Mouse (Mus musculus): Measurements from ENCODE around the gene Gpr62.

DNA sequence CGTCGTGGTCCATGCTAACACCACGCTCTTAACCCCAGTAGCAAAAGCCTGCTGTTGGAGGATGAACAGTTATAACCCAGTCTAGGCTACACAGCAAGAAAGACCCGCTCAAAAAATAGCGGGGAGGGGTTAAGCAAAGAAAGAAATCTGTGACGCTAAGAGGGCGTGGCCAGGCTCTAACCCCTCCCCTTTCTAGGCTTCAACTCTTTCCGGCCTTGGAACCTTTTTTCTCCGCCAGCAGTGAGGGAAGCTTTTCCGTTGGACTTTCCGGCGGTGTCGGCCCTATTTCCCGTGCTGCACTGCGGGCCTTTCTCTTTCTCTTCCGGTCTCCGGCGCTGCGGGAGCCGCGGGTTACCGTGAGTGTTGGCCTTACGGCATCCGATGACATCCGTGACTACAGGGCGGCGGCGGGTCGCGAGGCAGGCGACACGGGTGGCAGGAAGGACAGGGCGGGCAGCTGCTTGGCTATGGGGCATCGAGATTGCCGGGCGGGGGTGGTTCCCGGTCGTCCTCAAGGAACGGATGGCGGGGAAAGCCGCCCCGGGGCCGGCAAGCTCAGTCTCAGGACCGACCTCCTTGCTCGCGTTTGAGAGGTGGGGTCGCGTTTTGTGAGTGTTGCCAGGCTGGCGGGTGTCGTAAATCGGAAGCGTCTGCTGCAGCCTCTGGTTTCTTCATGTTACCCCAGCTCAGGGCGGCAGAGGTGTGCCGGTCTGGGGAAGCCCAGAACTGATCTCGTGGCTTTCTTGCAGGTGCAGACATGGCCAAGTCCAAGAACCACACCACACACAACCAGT, 36.3 kb downstream of the Gpr62 start, which contains the start of gene Rpl29:
- TF ChIP-seq EP300 (IDR thresholded peaks at IDR 0.05; ENCODE audit: low read depth) = peak; percentile 50; the same call in 1 of the 2 replicates
- no peak for TF ChIP-seq CTCF (IDR thresholded peaks at IDR 0.05; ENCODE audit: low read depth)
